Mouse (Mus musculus) testis, postnatal 14 days (tissue): ENCODE results near the gene Maf.

ENCODE experiments used
- DNase-seq: peaks from one replicate; pipeline ENCODE4 v3.0.0; 2021; ENCODE audit warnings: low spot score

Maf gene

DNA sequence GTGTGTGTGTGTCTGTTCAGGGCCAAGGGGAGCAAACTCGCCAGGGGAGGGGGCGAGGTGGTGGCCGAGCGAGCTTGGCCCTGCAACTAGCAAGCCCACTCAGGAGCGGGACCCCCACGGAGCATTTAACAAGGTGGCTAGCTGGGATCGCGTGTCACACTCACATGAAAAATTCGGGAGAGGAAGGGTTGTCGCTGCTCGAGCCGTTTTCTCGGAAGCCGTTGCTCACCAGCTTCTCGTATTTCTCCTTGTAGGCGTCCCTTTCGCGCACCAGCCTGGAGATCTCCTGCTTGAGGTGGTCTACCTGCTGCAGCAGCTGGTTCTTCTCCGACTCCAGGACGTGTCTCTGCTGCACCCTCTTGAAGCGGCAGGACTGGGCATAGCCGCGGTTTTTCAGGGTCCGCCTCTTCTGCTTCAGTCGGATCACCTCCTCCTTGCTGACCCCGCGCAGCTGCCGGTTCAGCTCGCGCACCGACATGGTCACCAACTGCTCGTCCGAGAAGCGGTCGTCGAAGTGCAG, 1.9 kb downstream of the Maf start:
- peak; percentile 37 for DNase-seq

DNA sequence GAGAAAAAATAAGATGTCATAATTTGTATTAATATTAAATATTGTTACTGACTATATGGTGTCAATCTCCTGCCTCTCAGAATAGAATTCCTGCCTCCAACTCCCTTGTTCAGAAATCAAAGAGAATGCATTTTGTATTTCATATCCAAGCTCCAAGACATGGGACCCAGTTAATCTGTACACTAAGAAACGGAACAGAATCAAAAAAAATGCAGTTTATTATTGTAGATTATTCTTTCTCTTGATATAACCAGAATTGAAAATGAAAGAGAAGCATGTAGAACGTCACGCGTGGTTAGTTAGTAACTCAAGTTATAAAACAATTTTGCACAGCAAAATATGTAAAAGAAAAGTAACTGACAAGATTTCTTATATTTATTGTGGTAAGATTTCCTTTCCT, 4.5 kb downstream of the Maf start:
- DNase-seq: no peak

DNA sequence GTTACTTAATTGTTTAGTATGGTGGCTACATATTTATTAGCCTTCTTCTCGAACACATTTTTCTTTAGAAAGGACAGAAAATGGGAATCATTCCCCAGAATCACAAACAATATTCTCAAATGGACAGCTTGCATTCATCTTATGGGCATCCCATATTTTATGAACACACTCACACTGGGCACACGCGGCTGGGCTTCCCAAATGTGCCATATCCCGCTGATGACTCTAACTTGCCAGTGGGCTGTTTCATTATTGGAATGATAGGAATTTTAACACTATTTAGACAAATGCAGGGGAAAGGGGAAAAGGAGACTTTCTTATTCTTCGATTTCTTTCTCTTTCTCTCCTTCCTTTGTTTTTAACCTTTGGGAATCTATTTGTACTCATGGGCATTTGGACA, 6.6 kb downstream of the Maf start:
- DNase-seq: no peak

- DNase-seq: no peak
Observed at GRCm38 (mm10) chr8:115699151-115699550, 8.4 kb downstream of the Maf start.

DNA sequence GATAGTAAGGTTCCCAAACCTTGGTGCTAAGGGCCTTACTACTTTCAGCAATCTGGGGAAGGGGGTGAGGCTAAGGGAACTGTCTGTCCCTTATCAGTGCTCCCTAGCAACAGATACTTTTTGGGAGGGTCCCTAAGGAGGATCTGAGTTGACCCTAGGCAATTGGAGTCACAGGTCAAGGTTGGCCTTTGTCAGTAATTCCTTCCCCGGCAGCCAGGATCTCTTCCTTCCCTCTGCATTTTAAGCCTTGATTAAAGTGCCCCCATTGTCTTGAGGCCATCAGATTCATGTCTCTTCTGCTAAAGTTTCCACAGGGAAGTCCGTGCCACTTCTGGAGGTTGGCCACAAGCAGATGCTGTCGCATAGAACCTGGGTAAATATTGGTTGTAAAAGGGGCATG, 10.2 kb downstream of the Maf start:
- DNase-seq: no peak

DNA sequence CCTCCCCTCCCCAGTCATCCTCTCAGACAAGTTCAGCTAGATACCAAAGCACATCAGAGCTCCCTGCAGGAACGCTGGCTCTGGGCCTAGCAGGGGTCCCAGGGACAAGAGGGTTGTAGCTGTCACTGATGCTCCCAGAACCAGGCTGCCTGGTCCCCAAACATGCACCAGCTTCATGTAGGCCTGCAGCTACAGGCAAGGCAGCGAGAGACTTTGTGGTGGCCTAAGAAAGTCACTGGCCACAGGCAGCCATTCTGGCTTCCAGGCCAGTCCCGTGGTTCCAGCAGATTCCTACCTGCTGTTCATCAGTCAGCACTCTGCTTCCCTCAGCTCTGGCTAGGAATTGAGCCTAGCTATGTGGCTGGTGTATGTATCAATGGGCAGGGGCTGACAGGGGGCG, 10.9 kb downstream of the Maf start:
- DNase-seq: no peak

DNA sequence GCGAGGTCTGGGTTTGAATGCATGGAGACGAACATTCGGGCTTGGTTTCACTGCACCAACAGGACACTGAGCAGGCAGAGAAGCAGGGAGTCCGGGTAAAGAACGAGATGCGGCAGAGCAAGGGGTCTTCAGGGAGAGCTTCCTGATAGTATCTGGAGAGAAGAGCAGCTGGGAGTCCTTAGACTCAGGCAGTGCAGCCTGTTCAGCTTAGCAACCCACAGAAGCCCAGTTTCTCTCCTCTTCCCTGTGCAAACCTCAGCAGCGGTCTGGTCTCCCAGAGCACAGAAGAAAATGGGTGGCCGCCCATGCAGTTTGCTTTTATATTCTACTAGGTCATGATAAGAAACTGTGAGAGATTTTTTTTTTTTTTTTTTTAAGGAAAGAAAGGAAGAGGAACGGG, 20.2 kb downstream of the Maf start:
- no peak for DNase-seq

DNA sequence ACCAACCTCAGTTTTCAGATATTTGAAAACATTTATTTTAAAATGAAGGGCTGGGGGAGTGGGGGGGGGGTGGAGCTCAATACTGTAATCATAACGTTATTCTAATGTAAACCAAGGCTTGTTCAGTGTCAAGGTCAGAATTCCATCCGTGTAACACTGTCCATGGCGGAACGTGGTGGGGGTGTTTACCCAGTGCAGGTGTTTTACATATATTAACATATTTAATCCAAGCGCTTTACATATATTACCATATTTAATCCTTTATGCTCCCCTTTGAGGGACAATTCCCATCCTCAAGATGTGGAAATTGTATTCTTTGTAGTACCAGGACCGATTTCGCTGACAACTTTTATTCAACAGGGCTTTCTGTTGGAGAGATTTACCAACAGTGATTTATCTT, 24.3 kb downstream of the Maf start:
- no peak for DNase-seq

GRCm38 (mm10) chr8:115679539-115679938, 28.1 kb downstream of the Maf start:
- no peak for DNase-seq

DNA sequence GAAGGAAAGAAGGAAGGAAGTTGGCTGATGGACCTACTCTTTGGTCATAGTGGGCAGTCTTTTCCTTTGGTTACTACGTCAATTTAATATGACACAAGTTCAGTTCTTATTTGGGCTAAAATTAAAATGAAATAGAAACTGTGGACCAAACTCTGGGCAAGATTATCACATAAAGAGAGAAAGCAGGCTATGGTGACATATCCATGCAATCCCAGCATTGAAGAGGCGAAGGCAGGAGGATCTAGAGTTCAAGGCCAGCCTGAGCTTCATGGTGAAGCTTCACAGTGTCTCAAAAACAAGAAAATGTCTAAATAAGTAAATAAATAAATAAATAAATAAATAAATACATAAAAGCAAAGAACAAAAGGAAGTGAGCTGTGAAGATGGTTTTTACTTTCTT, 42.7 kb downstream of the Maf start:
- no peak for DNase-seq

DNA sequence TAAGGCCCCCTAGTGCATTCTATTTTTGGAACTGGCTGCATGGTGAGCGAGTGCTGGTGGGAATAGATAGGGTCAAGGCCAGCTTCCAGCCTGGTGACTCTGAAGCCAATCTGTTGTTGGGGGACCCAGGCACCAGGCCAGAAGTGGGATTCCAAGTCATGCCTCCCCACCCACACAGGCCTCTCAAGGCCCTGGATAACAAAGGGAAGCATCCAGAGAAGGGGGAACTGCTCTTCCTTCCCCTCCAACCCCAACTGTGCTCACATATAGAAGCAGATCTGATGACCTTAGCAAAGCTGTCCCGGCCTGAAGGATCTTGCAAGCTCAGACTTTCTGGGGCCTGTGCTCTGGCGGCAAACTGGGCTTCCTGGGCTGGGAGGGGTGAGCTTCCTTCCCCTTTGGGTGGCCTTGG, 57.5 kb downstream of the Maf start:
- DNase-seq: peak; percentile 14

- DNase-seq: no peak
Observed at GRCm38 (mm10) chr8:115645139-115645538, 62.5 kb downstream of the Maf start.

- no peak for DNase-seq
Observed at GRCm38 (mm10) chr8:115641936-115642335, 65.7 kb downstream of the Maf start.

DNA sequence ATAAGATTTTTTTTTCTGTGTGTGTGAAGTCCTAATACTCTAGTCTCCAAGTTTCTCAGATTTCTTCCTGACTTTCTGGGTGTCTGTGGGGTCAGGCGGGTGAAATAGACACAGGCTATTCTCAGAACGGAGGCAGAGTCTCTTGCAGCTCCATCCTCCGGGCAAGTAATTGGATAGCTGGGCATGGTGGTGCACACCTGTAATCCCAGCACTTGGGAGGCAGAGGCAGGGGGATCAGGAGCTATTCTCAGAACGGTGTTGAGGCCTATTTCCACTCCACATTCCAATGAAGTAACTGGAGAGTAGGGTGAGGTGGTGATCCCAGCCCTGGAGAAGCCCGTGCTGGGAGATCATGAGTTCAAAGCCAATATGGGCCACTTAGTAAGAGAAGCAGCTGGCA, 67.6 kb downstream of the Maf start:
- DNase-seq: no peak

DNA sequence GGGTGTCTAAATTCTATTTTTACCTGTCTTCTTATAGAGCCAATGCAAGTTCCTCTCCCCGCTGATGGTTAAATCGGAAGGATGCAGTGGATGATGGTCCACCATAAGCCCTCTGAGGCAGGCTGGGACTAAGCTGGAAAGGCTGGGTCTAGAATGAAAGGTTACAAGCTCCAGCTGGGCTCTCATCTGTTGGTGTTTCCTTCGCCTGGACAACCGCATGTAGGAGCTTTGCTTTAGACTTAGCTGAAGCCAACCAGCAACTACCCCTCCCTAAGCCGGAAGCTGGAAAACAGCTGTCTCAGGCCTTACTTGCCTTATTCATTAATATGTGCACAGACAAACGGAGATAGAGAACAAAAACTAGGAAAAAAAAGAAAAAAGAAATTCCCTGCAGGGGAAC, 70.8 kb downstream of the Maf start:
- DNase-seq: no peak
